Mouse (Mus musculus): ENCODE results near the gene Ibsp. TPM values are rescaled to one million over a fixed set of nuclear protein-coding genes. Genes with fewer than 3 reads are reported as not detected.

Ibsp gene
- under 1 TPM in 1 of 2 experiments, not detected in 1; 0.22 TPM for total RNA-seq (2021)

- peak in 1 of 2 experiments; percentile 3 for DNase-seq
These were observed at the start of gene Ibsp for GRCm38 (mm10) chr5:104298994-104299393. TSS of gene Ibsp (plus strand) at chr5:104299171.

GRCm38 (mm10) chr5:104251811-104252210 lies 47.2 kb upstream of the Ibsp start:
- DNase-seq = no peak

- DNase-seq = no peak
These were observed 42.4 kb upstream of the Ibsp start for GRCm38 (mm10) chr5:104256585-104256984.

DNA sequence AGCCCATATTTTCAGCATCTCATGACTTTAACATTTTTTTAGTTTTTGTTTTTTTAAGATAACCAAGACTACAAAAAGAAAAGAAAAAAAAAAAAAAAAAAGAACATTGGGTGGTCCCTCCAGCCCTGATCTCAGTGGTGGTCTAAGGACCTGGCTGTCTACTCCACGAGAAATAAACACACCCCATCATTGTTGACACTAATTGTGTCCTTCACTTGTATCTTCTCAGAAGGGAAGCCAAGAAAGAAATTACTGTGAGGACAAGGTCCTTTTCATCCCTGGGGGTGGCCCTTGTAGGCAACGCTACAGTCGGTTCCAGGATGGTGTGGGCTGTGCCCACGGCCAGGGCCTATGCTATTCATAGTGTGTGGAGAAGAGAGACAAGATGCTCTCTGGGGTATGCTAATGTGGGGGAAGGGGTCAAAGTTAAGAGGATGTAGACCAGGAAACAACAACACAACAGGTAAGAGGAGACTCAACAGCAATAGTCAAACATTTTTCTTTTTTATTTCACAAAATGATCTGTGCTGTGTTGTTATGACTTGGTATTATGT lies 37.0 kb upstream of the Ibsp start:
- no peak for DNase-seq

DNA sequence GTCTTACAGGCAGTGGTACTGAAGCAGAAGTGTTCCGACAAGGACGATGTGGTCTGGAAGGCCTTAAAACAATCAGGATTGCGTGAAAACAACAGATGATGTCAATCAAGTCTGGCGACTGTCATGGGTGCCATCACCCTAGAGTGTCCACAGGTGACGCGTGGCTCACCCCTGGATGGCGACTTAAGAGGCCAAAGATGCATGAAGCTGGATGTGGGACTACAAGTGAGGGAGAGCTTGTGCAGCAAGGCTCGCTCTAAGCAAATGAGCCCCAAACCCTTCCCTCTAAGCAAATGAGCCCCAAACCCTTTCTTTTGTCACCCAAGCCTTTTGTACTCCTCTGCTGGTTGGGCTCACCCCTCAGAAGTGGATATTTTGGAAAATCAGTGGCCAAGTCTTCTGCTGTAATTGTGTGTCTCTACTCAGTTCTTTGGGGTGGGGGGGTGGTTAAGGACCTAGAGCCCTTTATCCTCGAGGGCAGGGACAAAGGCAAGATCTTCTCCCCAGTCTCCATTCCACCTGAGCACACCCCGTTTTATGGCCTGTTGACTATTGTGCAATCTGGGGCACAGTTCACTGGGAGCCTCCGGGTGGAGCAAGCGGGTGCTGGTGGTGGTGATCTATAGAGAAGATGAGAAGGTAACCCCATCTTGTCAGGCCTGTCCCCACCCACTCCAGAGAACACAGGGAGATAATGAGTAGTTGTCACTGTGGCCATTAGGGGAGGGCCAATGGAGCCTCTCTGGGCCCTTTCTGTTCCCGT lies 35.8 kb upstream of the Ibsp start:
- DNase-seq = no peak

GRCm38 (mm10) chr5:104294201-104294600 lies 4.8 kb upstream of the Ibsp start:
- DNase-seq = no peak

- no peak for DNase-seq
These were observed 15.1 kb downstream of the Ibsp start for GRCm38 (mm10) chr5:104314073-104314472.

DNA sequence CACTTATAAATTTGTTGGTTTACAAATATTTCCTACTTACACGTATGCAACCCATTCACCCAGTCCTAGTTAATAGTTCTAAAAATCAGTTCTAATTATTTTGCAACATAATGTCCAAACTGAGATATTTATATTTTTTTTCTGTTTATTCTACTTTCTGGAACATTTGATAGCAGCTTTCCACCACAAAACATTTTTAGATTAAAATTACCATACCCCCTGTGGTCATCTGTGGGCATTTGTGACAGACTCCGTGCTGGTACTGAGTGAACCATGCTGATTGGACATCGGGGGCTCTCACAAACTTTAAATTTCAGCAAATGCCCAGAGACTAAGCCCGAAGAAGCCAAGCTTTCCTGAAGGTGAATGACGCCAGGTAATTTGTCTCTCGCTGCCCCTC lies 26.1 kb downstream of the Ibsp start, which contains the start of gene Mepe:
TSS of gene Mepe (plus strand) at position 301 of the 400 bp plus-strand sequence.
- no peak for DNase-seq

GRCm38 (mm10) chr5:104326884-104327283 lies 27.9 kb downstream of the Ibsp start:
- DNase-seq = no peak

DNA sequence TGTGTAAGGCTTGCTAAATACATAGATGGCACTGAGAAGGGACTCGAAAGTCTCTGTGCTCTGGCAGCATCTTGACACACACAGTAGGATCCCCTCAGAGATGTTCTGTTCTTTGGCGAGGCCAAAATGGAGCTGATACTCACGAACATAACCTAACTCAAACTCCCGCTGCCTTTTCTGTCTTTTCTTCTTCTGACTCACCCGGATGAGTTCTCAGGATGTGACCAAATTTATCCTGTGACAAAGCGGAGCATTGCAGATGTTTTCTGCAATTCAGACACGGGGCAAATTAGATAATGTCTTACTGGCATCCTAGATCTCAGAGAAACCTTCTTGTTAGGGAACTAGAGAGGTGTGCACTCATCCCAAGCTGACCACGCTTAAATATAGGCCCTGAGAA lies 28.4 kb downstream of the Ibsp start:
- no peak for DNase-seq

- no peak for DNase-seq
These were observed 28.9 kb downstream of the Ibsp start for GRCm38 (mm10) chr5:104327876-104328275.

GRCm38 (mm10) chr5:104328317-104328850 lies 29.4 kb downstream of the Ibsp start:
- no peak for DNase-seq

DNA sequence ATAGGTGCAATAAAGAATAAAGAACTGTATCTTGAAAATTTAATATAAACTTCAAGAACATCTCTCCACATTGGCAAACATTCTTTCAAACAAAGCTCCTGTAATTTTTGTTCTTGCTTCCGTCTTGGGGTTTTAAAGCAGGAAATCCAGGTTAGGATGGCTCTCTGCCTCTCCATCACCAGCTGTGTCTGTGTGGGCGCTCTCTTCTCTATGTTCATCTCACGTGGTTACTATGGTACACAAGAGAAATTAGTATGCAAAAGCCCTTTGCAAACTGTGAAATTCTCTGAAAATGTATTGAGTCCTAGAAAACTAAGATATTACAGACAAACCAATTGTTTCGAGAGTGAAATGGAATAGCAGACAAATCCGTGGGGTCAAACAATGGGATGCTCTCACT lies 30.4 kb downstream of the Ibsp start:
- no peak for DNase-seq

- no peak for DNase-seq
These were observed 31.1 kb downstream of the Ibsp start for GRCm38 (mm10) chr5:104330088-104330487.

- DNase-seq = no peak
These were observed 33.3 kb downstream of the Ibsp start for GRCm38 (mm10) chr5:104332296-104332695.

- peak; percentile 27 to 48 for DNase-seq
These were observed 34.3 kb downstream of the Ibsp start for GRCm38 (mm10) chr5:104333231-104333640.

- no peak for DNase-seq
These were observed 34.7 kb downstream of the Ibsp start for GRCm38 (mm10) chr5:104333643-104334042.

DNA sequence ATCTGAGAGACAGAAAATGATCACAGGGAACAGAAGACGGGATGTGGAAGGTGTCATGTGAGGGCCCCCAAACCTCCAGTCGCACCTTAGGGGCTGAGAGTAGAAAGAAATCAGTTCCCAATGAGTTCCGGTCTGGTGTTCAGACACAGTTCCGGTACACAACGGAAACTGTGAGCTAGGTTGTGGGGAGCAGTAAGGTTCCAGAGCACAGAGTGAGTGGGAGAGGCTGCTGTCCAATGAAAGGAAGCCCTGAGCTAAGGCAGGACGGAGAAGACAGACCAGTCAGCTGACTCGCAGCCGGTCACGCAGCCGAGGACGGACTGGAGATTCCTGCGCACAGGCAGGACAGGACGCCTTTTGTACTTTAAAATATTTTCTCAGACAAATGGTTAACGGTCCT lies 35.5 kb downstream of the Ibsp start:
- no peak for DNase-seq

- DNase-seq = no peak
These were observed 37.0 kb downstream of the Ibsp start for GRCm38 (mm10) chr5:104335962-104336361.

DNA sequence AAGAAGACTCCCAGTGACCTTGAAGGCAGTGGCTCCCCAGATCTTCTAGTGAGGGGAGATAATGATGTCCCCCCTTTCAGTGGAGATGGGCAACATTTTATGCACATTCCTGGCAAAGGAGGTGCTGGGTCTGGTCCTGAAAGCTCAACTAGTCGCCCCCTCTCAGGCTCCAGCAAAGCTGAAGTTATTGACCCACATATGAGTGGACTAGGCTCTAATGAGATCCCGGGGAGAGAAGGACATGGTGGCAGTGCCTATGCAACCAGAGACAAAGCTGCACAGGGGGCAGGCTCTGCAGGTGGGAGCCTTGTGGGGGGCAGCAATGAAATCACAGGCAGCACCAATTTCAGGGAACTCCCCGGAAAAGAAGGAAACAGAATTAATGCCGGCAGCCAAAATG lies 38.5 kb downstream of the Ibsp start:
- no peak for DNase-seq

DNA sequence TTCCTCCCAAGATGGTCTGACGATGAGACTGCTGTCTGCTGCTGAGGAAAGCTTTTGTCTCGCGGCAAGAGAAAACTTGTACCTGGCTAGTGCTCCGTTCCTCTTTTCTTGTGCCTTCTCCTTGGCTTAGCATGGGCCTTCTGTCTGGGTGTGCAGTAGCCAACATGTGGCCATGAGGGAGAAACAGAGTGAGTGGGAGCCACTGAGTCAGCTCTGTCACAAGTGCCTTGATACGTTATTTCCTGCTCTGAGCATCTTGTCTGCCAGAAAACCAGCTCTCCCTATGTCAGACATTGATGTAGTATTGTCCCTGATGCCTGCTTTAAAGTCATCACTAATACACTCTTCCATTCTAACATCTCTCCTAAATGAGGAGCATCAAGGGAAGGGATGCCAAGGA lies 40.0 kb downstream of the Ibsp start:
- no peak for DNase-seq

- peak in 1 of 2 experiments; percentile 17 for DNase-seq
These were observed 40.9 kb downstream of the Ibsp start for GRCm38 (mm10) chr5:104339706-104340512.

GRCm38 (mm10) chr5:104340513-104340829 lies 41.5 kb downstream of the Ibsp start:
- DNase-seq = no peak

Data from layer of hippocampus, postnatal 36 days (tissue).